Mouse (Mus musculus) liver, postnatal 0 days (tissue): Measurements from ENCODE around the gene Abi2. TPM values are rescaled to one million over a fixed set of nuclear protein-coding genes. Genes with fewer than 3 reads are reported as not detected.
"Not testable (repeated sequence)": the region's sequence is repeated elsewhere in the genome, so short reads cannot be mapped to it uniquely, and the experiment has no call there.

ENCODE experiments used
- ATAC-seq: fragments of 200-750 bp; cut with Nextera tagmentation; 2 replicates; pipeline ENCODE4 v1.8.0; 2017; ENCODE audit warnings: mild to moderate bottlenecking, moderate library complexity
- DNase-seq: peaks from one replicate; pipeline ENCODE4 v3.0.0-alpha.2; 2016
- H3K27ac ChIP-seq: fragments of 300-500 bp; sonication (generic); 2 replicates; pipeline ENCODE4 v1.5.1; 2014; ENCODE audit warnings: antibody characterized with exemption, moderate library complexity, mild to moderate bottlenecking, low read depth
- H3K27me3 ChIP-seq: fragments of 300-500 bp; sonication (generic); 2 replicates; pipeline ENCODE4 v1.6.1; 2014; ENCODE audit warnings: low read length, control low read depth, mixed read lengths; ENCODE audit not compliant: insufficient read depth
- H3K36me3 ChIP-seq: fragments of 300-500 bp; sonication (generic); replicated peaks from 2 replicates; pipeline ENCODE4 v1.6.1; 2014; ENCODE audit warnings: mild to moderate bottlenecking, control low read depth, low read length, moderate library complexity, mixed read lengths; ENCODE audit not compliant: insufficient read depth
- H3K4me1 ChIP-seq: fragments of 300-500 bp; sonication (generic); 2 replicates; pipeline ENCODE4 v1.6.1; 2014; ENCODE audit warnings: antibody characterized with exemption, mild to moderate bottlenecking, control low read depth; ENCODE audit not compliant: insufficient read depth
- H3K4me2 ChIP-seq: fragments of 300-500 bp; sonication (generic); 2 replicates; pipeline ENCODE4 v1.6.1; 2014; ENCODE audit warnings: low read depth, mild to moderate bottlenecking, low read length, moderate library complexity, mixed read lengths
- H3K4me3 ChIP-seq: fragments of 300-500 bp; sonication (generic); 2 replicates; pipeline ENCODE4 v1.5.1; 2014; ENCODE audit warnings: low read depth, low read length
- H3K9ac ChIP-seq: fragments of 300-500 bp; sonication (generic); replicated peaks from 2 replicates; pipeline ENCODE4 v1.6.1; 2014; ENCODE audit warnings: mild to moderate bottlenecking, moderate library complexity
- H3K9me3 ChIP-seq: fragments of 300-500 bp; sonication (generic); 2 replicates; pipeline ENCODE4 v1.6.1; 2016; ENCODE audit warnings: mild to moderate bottlenecking, control low read depth, low read length, mixed read lengths
- CTCF ChIP-seq: sonication (generic); IDR thresholded peaks from 2 replicates; pipeline ENCODE4 v1.5.1; 2016; ENCODE audit warnings: antibody characterized with exemption, low read depth
- EP300 ChIP-seq: IDR thresholded peaks from 2 replicates; pipeline ENCODE4 v1.6.1; 2016; ENCODE audit warnings: antibody characterized with exemption, low read depth, mild to moderate bottlenecking
- WGBS: fragments of 180-500 bp; shearing (Covaris S2); extraction: QIAGEN DNeasy Blood & Tissue Kit; methylation state at CpG from one replicate; pipeline ENCODE4 v1.1.7; 2014; ENCODE audit not compliant: insufficient replicate concordance; 5-methylcytosine and 5-hydroxymethylcytosine counted together
- polyA plus RNA-seq: library from polyadenylated mRNA; unstranded; fragments of >200 nt; fragmentation: Nextera tagmentation; extraction: Ambion mirVana; gene quantifications from 2 replicates; pipeline ENCODE4 v1.2.1, GENCODE M21; 2015

Gene Abi2
- polyA plus RNA-seq, 1 experiment from 2014 or later, result 2.6 TPM

- TF ChIP-seq CTCF (no peak), EP300 (no peak)
- Histone ChIP-seq H3K4me2 (no peak overlapping the region), H3K9ac (no peak overlapping the region), H3K36me3 (no peaks in the 10 kb centered on the region), H3K9me3 (no peaks in the 10 kb centered on the region), H3K27me3 (no peaks in the 10 kb centered on the region), H3K4me1 (no peaks in the 10 kb centered on the region), H3K4me3 (no peak overlapping the region), H3K27ac (no peak overlapping the region)
- WGBS, result 77% methylated on average over 1 of the region's 1 CpGs
- DNase-seq, result no peak
- ATAC-seq, result no peak
Measured at GRCm38 (mm10) chr1:60432497-60432896, 23.1 kb downstream of the Abi2 start.

DNA sequence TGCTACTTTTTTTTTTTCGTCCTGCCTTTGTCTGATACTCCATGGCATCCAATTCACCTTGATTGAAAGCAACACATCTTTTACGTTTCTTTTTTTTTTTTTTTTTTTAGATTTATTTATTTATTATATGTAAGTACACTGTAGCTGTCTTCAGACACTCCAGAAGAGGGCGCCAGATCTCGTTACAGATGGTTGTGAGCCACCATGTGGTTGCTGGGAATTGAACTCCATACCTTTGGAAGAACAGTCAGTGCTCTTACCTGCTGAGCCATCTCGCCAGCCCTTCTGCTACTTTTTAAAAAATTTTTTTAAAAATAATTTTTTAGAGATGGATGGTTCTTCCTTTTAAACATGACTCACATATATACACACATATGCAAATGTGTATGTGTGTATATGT lies 32.0 kb downstream of the Abi2 start:
- not testable (repeated sequence) for H3K27ac ChIP-seq, H3K4me2 ChIP-seq, H3K4me3 ChIP-seq, H3K36me3 ChIP-seq, H3K9me3 ChIP-seq, H3K9ac ChIP-seq, H3K27me3 ChIP-seq, H3K4me1 ChIP-seq, ATAC-seq, DNase-seq
- WGBS, result 76% methylated on average over 5 of the region's 5 CpGs
- TF ChIP-seq CTCF, result 0 out of 2 replicates have a peak, but pooled peaks have one; percentile 6

DNA sequence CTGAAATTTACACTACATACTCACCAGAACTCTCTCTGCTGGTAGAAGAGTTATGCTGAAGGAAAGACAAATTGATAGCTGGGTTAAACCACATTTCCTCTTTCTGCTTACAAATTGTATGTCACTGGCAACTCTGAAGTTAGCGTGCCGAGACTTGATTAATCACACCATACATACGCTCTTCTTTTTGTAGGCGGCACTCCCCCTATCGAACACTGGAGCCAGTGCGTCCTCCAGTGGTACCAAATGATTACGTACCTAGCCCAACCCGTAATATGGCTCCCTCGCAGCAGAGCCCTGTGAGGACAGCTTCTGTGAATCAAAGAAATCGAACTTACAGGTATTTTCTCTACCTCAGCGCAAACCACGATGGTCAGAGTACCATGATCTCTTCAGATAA lies 37.6 kb downstream of the Abi2 start:
- H3K9ac ChIP-seq, result no peak overlapping the region
- DNase-seq, result peak; percentile 21
- ATAC-seq, result no peak
- no peaks in the 10 kb centered on the region for H3K27me3 ChIP-seq
- TF ChIP-seq EP300, result no peak
- peak; percentile 62 for TF ChIP-seq CTCF
- H3K4me3 ChIP-seq, result no peak overlapping the region
- no peak overlapping the region for H3K4me2 ChIP-seq
- 48% methylated on average over 12 of the region's 12 CpGs for WGBS
- no peak overlapping the region for H3K27ac ChIP-seq
- H3K36me3 ChIP-seq, result no peaks in the 10 kb centered on the region
- H3K4me1 ChIP-seq, result no peaks in the 10 kb centered on the region
- H3K9me3 ChIP-seq, result no peaks in the 10 kb centered on the region

- WGBS, result 24% methylated on average over 1 of the region's 1 CpGs
- no peak for TF ChIP-seq EP300
- TF ChIP-seq CTCF, result no peak
Measured at GRCm38 (mm10) chr1:60449896-60450295, 40.5 kb downstream of the Abi2 start.

GRCm38 (mm10) chr1:60460623-60461022 lies 51.2 kb downstream of the Abi2 start:
- WGBS, result 52% methylated on average over 1 of the region's 1 CpGs
- TF ChIP-seq EP300 (no peak), CTCF (no peak)
- Histone ChIP-seq H3K9ac (no peak overlapping the region), H3K36me3 (no peaks in the 10 kb centered on the region; the same call in 1 of the 2 replicates), H3K27me3 (no peaks in the 10 kb centered on the region), H3K4me1 (no peaks in the 10 kb centered on the region), H3K27ac (no peak overlapping the region), H3K4me3 (no peak overlapping the region), H3K4me2 (no peak overlapping the region), H3K9me3 (no peaks in the 10 kb centered on the region)
- ATAC-seq (peak; percentile 45; the same call in 1 of the 2 replicates), DNase-seq (no peak)

More at GRCm38 (mm10) chr1:60449896-60450295, 40.5 kb downstream of the Abi2 start:
- Histone ChIP-seq H3K4me1 (no peaks in the 10 kb centered on the region), H3K36me3 (peaks cover 4% of the 10 kb centered on the region), H3K9me3 (no peaks in the 10 kb centered on the region), H3K27ac (no peak overlapping the region), H3K9ac (no peak overlapping the region), H3K4me2 (no peak overlapping the region), H3K27me3 (no peaks in the 10 kb centered on the region), H3K4me3 (no peak overlapping the region)
- ATAC-seq, result no peak
- no peak for DNase-seq

DNA sequence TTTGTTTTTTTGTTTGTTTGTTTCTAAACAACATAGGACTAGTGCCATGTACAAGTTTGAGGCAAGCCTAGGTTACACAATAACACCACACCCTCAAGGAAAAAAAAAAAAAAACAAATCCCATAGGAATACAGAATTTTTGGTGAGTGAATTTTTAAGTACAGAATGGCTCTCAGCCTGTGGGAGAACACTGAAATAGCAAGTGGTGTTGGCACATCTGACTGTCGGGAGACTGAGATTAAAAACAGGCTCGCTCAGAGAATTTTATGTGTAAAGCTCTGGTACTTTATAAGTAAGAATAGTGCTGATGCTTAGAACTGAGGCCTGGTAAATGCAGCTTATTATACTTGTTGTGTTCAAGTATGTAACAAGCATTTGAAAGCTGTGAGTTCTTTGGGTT lies 60.1 kb downstream of the Abi2 start:
- Histone ChIP-seq H3K4me1 (no peaks in the 10 kb centered on the region), H3K9me3 (no peaks in the 10 kb centered on the region), H3K27me3 (no peaks in the 10 kb centered on the region), H3K27ac (no peak overlapping the region), H3K36me3 (no peaks in the 10 kb centered on the region), H3K4me3 (no peak overlapping the region), H3K4me2 (no peak overlapping the region), H3K9ac (no peak overlapping the region)
- ATAC-seq (no peak), DNase-seq (no peak)
- TF ChIP-seq CTCF (no peak), EP300 (no peak)
- WGBS, result 90% methylated on average over 2 of the region's 2 CpGs

DNA sequence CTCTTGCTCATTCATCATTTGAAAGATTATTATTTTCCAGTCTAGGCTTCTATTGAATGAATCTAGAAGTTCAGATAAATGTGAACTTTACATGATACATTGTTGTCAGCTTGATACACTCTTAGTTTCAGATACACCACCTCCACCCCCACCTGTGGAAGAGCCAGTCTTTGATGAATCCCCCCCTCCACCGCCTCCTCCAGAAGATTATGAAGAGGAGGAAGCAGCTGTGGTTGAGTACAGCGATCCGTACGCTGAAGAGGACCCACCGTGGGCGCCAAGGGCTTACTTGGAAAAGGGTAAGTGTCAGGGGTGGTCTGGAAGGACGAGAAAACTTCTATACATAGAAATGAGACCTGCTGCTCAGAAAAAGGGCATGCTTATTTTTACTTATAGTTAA lies 61.1 kb downstream of the Abi2 start:
- Histone ChIP-seq H3K9me3 (no peaks in the 10 kb centered on the region), H3K27me3 (no peaks in the 10 kb centered on the region), H3K4me2 (no peak overlapping the region), H3K27ac (no peak overlapping the region), H3K4me3 (no peak overlapping the region), H3K9ac (no peak overlapping the region), H3K36me3 (no peaks in the 10 kb centered on the region), H3K4me1 (no peaks in the 10 kb centered on the region)
- DNase-seq (no peak), ATAC-seq (no peak)
- WGBS, result 76% methylated on average over 7 of the region's 7 CpGs
- no peak for TF ChIP-seq EP300
- no peak for TF ChIP-seq CTCF
